Mouse (Mus musculus): ENCODE results near the gene Gm17657. TPM values are rescaled to one million over a fixed set of nuclear protein-coding genes. Genes with fewer than 3 reads are reported as not detected.
A peak's percentile ranks its signal among the peaks of the same experiment; 100 is the strongest.
"Not testable (repeated sequence)": the region's sequence is repeated elsewhere in the genome, so short reads cannot be mapped to it uniquely, and the experiment has no call there.

The Gm17657 gene
- polyA plus RNA-seq, 1 experiment from 2014 or later, result not detected

GRCm38 (mm10) chr17:29519731-29520130, 29.7 kb downstream of the Gm17657 start:
- CTCF ChIA-PET, result interaction anchor here (1.3 kb wide), 1 partner anchor 148 kb away, joined by 4 read pairs; no protein-coding TSS in a partner anchor
- no peak for DNase-seq (ENCODE audit: low read depth, low spot score)
- TF ChIP-seq CTCF (IDR thresholded peaks at IDR 0.05), result no peak
- in situ Hi-C loops (cut with MboI; ENCODE audit: low pct_unique_long_range_greater_than_20kb), result loop anchor here (10.0 kb wide), 1 partner anchor 255 kb away; the partner anchor contains the start of genes BC004004 and Ppil1
- no peaks in the 10 kb centered on the region for H3K27me3 ChIP-seq
- no peak for ATAC-seq
- POLR2A ChIA-PET, result no interaction called here

- ATAC-seq; DNase-seq (ENCODE audit: low read depth, low spot score); POLR2A ChIA-PET; H3K27me3 ChIP-seq: not testable (repeated sequence)
- in situ Hi-C loops (cut with MboI; ENCODE audit: low pct_unique_long_range_greater_than_20kb), result loop anchor here (10.0 kb wide), 1 partner anchor 254 kb away; the partner anchor contains the start of genes BC004004 and Ppil1
- CTCF ChIA-PET, result interaction anchor here (1.3 kb wide), 1 partner anchor 147 kb away, joined by 4 read pairs; no protein-coding TSS in a partner anchor
Measured at GRCm38 (mm10) chr17:29518665-29519064, 30.8 kb downstream of the Gm17657 start.

GRCm38 (mm10) chr17:29514435-29514834, 35.0 kb downstream of the Gm17657 start:
- ATAC-seq, result no peak
- CTCF ChIA-PET, result interaction anchor here (1.1 to 3.1 kb wide), 4 partner anchors 118 to 143 kb away, joined by 4 to 21 read pairs (median 6); no protein-coding TSS in a partner anchor
- in situ Hi-C loops (cut with MboI; ENCODE audit: low pct_unique_long_range_greater_than_20kb), result loop anchor here (10.0 kb wide), 1 partner anchor 250 kb away; the partner anchor contains the start of genes BC004004 and Ppil1

GRCm38 (mm10) chr17:29513044-29513730, 36.3 kb downstream of the Gm17657 start:
- no peak for DNase-seq (ENCODE audit: low read depth, low spot score)
- H3K27me3 ChIP-seq, result no peaks in the 10 kb centered on the region
- ChIA-PET POLR2A (interaction anchor here (1.0 kb wide), 1 partner anchor 142 kb away, joined by 4 read pairs; no protein-coding TSS in a partner anchor), CTCF (interaction anchor here (0.9 to 3.1 kb wide), 7 partner anchors 9 to 142 kb away, joined by 3 to 21 read pairs (median 3); no protein-coding TSS in a partner anchor)
- no peak for ATAC-seq
- in situ Hi-C loops (cut with MboI; ENCODE audit: low pct_unique_long_range_greater_than_20kb), result loop anchor here (10.0 kb wide), 1 partner anchor 248 kb away; the partner anchor contains the start of genes BC004004 and Ppil1
- peak; percentile 46 for TF ChIP-seq CTCF (IDR thresholded peaks at IDR 0.05)

More at GRCm38 (mm10) chr17:29514435-29514834, 35.0 kb downstream of the Gm17657 start:
- H3K27me3 ChIP-seq, result no peaks in the 10 kb centered on the region
- POLR2A ChIA-PET, result interaction anchor here (0.6 to 1.0 kb wide), 2 partner anchors 9 to 143 kb away, joined by 3 to 4 read pairs; no protein-coding TSS in a partner anchor
- no peak for DNase-seq (ENCODE audit: low read depth, low spot score)
- TF ChIP-seq CTCF (IDR thresholded peaks at IDR 0.05), result peak; percentile 94

DNA sequence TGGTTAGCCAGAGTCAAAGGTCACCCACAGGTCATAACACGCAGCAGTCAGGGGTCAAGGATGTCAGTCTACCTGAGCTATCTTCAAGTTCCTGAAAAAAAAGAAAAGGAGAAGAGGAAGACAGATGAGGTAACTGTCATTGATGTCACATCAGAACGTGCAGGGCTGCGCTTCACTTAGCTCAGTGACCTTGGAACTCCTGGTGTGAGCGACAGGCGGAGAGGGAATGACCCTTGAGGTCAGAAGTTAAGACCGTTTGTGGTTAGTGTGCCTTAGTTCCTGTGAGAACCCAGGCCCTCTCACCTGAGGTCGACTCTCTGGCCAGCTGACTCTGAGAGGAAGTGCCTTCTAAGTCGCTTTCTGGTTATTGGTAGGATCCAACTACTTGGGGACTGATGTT, 38.7 kb downstream of the Gm17657 start:
- TF ChIP-seq CTCF (IDR thresholded peaks at IDR 0.05), result no peak
- in situ Hi-C loops (cut with MboI; ENCODE audit: low pct_unique_long_range_greater_than_20kb), result loop anchor here (10.0 kb wide), 1 partner anchor 246 kb away; the partner anchor contains the start of genes BC004004 and Ppil1
- ATAC-seq, result no peak
- DNase-seq (ENCODE audit: low read depth, low spot score), result no peak
- H3K27me3 ChIP-seq, result no peaks in the 10 kb centered on the region
- CTCF ChIA-PET, result interaction anchor here (0.8 to 1.1 kb wide), 3 partner anchors 10 to 123 kb away, joined by 3 read pairs; no protein-coding TSS in a partner anchor
- POLR2A ChIA-PET, result interaction anchor here (0.5 to 1.0 kb wide), 2 partner anchors 19 to 55 kb away, joined by 3 to 8 read pairs; no protein-coding TSS in a partner anchor

GRCm38 (mm10) chr17:29508927-29509608, 40.4 kb downstream of the Gm17657 start:
- ATAC-seq (no peak), DNase-seq (ENCODE audit: low read depth, low spot score) (no peak)
- CTCF ChIA-PET, result interaction anchor here (1.0 kb wide), 1 partner anchor 131 kb away, joined by 3 read pairs; no protein-coding TSS in a partner anchor
- TF ChIP-seq CTCF (IDR thresholded peaks at IDR 0.05), result no peak
- in situ Hi-C loops (cut with MboI; ENCODE audit: low pct_unique_long_range_greater_than_20kb), result no loop called here
- POLR2A ChIA-PET, result no interaction called here
- no peaks in the 10 kb centered on the region for H3K27me3 ChIP-seq

DNA sequence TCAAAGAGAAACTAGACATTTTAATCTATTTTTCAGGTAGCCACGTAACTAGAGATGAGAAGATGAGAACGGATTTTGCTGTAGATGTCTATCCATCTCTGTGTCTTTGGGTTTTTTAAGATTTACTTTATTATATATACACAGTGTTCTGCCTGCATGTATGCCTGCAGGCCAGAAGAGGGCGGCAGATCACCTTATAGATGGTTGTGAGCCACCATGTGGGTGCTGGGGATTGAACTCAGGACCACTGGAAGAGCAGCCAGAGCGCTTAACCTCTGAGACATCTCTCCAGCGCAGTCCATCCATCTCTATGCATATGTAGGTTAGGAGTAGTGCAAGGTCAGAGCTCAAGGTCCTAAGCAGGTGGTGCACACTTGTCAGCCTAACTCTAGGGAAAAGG, 45.7 kb downstream of the Gm17657 start:
- no peaks in the 10 kb centered on the region for H3K27me3 ChIP-seq
- DNase-seq (ENCODE audit: low read depth, low spot score) (no peak), ATAC-seq (no peak)
- POLR2A ChIA-PET, result no interaction called here
- CTCF ChIA-PET, result interaction anchor here (1.0 to 1.4 kb wide), 2 partner anchors 9 to 109 kb away, joined by 3 read pairs; no protein-coding TSS in a partner anchor
- peak; percentile 58 for TF ChIP-seq CTCF (IDR thresholded peaks at IDR 0.05)
- in situ Hi-C loops (cut with MboI; ENCODE audit: low pct_unique_long_range_greater_than_20kb), result no loop called here

DNA sequence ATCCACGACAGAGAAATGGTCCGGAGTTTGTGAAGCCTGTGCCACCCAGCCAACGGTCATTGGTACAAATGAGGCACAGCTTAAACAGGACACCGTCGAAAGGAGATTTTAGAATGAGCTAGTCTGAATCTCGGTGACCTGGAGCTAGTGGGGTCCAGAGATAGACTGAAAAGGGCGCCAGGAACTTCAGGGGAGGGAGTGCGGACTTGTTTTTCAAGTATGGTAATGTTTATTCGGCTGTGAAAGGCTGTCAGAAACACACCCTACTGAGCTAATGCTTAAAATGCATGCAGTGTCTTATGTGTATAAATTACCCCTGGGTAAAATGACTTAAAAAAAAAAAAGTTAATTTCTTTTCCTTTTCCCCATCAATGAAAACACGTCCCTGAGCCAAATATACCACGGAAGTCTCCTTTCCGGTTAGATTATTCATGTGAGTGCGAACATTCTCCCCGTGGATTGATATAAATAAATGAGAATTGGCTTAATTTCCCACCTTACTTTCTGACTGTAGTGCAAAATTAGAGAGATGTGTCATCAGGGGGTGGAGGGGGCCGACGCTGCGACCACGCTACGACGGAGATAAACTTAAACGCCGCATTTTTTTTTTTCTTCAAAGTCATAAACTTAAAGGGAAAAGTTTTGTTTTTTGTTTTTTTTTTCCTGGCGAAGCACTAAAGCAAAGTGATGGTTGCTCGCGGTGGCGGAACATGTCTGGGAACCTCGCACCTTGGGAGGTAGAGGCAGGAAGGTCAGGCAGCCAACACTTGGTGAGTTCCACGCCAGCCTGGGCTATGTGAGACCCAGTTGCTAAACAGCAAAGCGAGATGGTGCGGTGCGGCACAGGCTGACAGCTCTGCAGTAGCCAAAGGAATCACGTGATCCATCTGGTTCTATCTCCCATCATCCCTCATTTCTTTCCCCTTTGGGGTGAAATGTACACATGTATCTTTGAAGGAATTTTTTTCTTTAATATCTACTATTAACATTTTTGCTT, 46.5 kb downstream of the Gm17657 start:
- CTCF ChIA-PET, result interaction anchor here (1.2 kb wide), 1 partner anchor 101 kb away, joined by 3 read pairs; no protein-coding TSS in a partner anchor
- POLR2A ChIA-PET, result no interaction called here
- ATAC-seq (no peak), DNase-seq (ENCODE audit: low read depth, low spot score) (no peak)
- no peaks in the 10 kb centered on the region for H3K27me3 ChIP-seq
- TF ChIP-seq CTCF (IDR thresholded peaks at IDR 0.05), result no peak
- in situ Hi-C loops (cut with MboI; ENCODE audit: low pct_unique_long_range_greater_than_20kb), result no loop called here

DNA sequence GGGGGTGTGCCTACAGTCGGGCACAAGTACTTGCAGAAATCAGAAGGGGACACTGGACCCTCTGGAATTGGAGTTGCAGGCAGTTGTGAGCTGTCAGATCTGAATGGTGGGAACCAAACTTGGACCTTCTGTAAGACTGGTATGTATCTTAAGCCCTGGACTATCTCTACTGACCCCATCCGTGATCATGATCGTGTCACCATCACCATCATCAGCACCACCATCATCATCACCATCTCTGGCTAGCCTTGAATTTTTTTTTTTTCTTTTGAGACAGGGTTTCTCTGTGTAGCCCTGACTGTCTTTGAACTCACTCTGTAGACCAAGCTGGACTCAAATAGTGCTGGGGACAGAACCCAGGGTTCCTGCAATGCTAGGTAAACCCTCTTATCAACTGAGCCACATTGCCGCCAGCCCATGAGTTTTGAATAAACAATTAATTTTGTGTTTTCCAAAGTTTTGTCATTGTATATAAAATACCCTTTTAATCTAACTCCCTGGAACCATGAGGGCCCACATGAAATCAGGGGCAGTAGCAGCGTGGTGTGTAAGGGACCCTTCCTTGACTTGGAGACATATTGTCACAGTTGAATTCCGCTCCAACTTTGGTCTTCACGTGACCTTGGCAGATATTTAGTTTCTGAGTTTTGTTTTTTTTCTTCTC, 47.3 kb downstream of the Gm17657 start:
- no peaks in the 10 kb centered on the region for H3K27me3 ChIP-seq
- in situ Hi-C loops (cut with MboI; ENCODE audit: low pct_unique_long_range_greater_than_20kb), result no loop called here
- DNase-seq (ENCODE audit: low read depth, low spot score) (no peak), ATAC-seq (no peak)
- CTCF ChIA-PET, result interaction anchor here (1.2 kb wide), 1 partner anchor 100 kb away, joined by 3 read pairs; no protein-coding TSS in a partner anchor
- POLR2A ChIA-PET, result no interaction called here
- no peak for TF ChIP-seq CTCF (IDR thresholded peaks at IDR 0.05)
